Mouse (Mus musculus) brown adipose tissue, adult 24 weeks (tissue): Measurements from ENCODE around the gene Srek1. TPM values are rescaled to one million over a fixed set of nuclear protein-coding genes. Genes with fewer than 3 reads are reported as not detected.

ENCODE experiments used
- H3K27ac ChIP-seq: fragments of 200-500 bp; replicated peaks from 2 replicates; pipeline ENCODE4 v1.5.1; 2012; ENCODE audit warnings: low read depth, mild to moderate bottlenecking, low read length
- H3K4me1 ChIP-seq: fragments of 200-500 bp; 2 replicates; pipeline ENCODE4 v1.6.1; 2012; ENCODE audit warnings: low read length, mixed read lengths; ENCODE audit not compliant: control insufficient read depth, insufficient read depth, insufficient read length
- H3K4me3 ChIP-seq: fragments of 200-500 bp; 2 replicates; pipeline ENCODE4 v1.5.1; 2012; ENCODE audit warnings: low read depth, mild to moderate bottlenecking, low read length, moderate library complexity; ENCODE audit not compliant: insufficient read depth
- polyA plus RNA-seq: library from polyadenylated mRNA; stranded (reverse); fragments of >200 nt; gene quantifications from 2 replicates; pipeline ENCODE4 v1.2.4, GENCODE M21; 2012; ENCODE audit not compliant: missing spikeins, insufficient read depth, insufficient read length

Gene Srek1
- polyA plus RNA-seq, 1 experiment = 22.9 TPM

DNA sequence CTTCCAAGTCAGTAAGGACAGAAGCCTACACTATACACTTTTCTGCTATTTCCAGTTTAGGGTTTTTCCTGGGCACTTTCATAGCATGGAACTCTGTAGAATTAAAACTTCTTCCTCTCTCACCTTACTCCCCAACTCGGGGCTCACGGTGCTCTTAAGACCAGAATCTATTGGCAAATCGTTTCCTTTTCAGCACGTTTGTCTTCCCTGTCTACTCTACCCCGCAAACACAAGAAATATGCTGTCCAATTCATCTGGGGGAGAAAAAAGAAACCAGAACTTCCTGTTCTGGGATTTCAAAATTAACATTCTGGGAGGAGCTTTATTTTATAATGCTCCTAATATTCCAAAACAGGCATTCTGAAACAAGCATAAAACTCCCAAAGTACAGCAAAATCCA lies 6.5 kb downstream of the Srek1 start:
- Histone ChIP-seq H3K4me1 (peaks cover 3% of the 10 kb centered on the region), H3K4me3 (no peak overlapping the region), H3K27ac (no peak overlapping the region)

DNA sequence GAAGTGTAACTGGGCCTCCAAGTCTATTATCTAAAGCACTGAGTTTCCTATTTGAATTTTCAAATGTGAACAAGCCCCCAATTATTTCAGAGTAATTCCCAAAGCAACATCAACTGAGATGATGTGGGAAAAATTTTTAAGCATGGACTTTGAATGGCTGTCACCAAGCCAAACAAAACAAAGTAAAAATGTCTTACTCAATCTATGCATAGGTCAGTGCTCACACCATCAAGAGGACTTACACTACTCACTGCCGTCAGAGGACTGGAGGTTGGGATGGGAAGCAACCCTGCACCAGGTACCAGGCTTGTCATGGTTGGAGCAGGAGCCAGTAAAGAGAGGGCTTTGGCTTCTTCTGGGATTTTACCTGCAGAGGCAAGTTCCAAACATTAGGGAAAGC lies 10.8 kb downstream of the Srek1 start:
- H3K4me1 ChIP-seq = no peaks in the 10 kb centered on the region; the same call in 1 of the 2 replicates
- no peak overlapping the region for H3K27ac ChIP-seq
- no peak overlapping the region for H3K4me3 ChIP-seq

- H3K27ac ChIP-seq = no peak overlapping the region
- no peaks in the 10 kb centered on the region for H3K4me1 ChIP-seq
- H3K4me3 ChIP-seq = no peak overlapping the region
Measured at GRCm38 (mm10) chr13:103761971-103762370, 12.4 kb downstream of the Srek1 start.

DNA sequence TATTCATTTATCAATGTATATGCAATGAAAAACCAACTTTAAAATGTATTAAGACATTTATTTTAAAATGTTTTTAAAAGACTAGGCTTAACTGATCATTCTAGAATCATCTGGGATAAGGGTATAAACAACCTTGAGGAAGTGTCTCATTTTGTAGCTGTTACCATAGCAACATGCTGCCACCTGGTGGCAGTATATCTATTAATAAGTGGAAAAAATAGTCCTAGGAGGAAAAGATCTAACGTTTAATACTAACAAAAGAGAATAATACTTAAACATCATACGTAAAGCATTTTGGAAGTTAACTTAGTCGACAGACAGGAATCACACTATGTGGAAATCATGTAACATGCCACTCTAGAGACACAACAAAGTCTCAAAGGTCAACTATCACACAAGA lies 23.0 kb downstream of the Srek1 start:
- H3K4me1 ChIP-seq = no peaks in the 10 kb centered on the region
- H3K27ac ChIP-seq = no peak overlapping the region
- no peak overlapping the region for H3K4me3 ChIP-seq

DNA sequence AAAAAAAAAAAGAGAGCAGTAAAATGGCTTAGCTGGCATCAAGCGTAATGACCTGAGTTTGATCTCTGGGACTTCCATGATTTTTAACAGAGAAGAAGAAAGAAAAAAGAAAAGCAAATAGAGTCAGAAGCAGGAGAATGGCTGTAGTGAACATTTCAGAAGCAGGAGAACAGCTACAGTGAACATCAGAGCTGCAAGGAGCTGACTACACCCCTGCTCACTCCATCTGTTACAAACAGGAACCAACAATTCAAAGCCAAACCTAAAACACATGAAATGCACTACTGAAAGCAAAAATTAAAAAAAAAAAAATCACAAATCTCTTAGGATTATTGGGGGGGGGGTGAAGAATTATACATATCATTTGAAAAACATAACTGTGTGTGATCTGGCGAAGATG lies 28.7 kb downstream of the Srek1 start:
- H3K4me1 ChIP-seq = no peaks in the 10 kb centered on the region
- H3K27ac ChIP-seq = no peak overlapping the region
- H3K4me3 ChIP-seq = no peak overlapping the region

DNA sequence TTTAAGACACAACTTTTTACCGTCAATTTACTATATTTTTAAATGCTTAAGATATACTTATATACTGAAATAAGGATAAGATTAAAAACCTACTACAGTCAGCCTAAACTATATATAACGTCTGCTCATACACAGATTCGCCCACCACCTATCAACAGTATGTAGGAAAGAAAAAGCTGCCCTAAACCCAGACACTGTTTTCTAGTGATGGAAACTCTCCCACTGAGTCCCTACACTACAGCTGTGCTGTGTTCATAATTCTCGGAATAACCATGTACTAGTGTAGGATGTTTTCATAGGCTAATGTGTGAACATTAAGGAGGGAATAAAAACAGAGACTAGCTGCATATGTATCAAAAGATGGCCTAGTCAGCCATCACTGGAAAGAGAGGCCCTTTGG lies 29.2 kb downstream of the Srek1 start:
- Histone ChIP-seq H3K4me3 (no peak overlapping the region), H3K4me1 (no peaks in the 10 kb centered on the region), H3K27ac (no peak overlapping the region)

GRCm38 (mm10) chr13:103735330-103736007 lies 38.9 kb downstream of the Srek1 start:
- Histone ChIP-seq H3K27ac (no peak overlapping the region), H3K4me1 (no peaks in the 10 kb centered on the region), H3K4me3 (no peak overlapping the region)

DNA sequence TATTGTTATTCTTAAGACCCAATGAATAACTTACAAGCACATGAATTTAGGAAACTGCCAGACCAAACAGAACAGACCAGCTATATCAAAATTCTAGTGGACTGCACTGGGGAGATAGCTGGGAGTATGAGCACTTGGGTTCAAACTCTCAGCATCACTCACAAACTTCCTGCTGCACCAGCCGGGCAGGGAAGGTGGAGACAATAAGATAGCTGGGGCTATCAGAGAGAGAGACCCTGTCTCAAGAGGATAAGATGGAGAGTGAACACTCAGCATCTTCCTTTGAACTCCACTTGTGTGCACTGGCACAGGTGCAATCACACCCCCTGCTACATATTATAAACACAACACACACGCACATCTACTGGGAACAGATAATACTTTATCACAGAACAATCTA lies 47.5 kb downstream of the Srek1 start:
- no peak overlapping the region for H3K4me3 ChIP-seq
- no peak overlapping the region for H3K27ac ChIP-seq
- no peaks in the 10 kb centered on the region for H3K4me1 ChIP-seq

DNA sequence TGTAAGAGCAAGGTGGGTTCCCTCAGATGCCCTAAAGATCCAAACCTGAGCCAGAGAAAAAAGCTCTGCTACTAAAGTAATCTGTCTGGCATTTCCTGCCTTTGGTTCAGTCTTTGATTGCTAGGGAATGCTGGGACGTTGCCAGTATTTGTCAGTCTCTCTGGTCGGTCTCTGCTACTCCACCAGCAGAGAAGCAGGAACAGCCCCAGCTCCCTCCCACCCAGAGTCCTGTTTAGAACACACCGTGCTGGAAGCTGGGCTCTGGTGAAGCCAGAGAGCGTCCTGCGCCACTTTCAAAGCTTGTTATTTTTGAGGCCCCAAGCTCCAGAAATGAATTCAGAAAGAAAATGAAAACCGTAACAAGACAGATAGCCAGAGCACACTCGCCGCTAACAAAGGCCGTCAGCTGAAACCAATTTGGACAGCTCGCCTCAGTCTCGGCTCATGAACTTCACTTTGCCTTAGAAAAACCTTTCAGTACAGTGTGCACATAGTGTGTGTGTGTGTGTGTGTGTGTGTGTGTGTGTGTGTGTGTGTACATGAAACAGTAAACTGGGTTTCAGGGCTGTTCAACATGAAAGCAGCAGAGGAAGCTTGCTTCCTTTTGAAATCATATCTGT lies 62.9 kb downstream of the Srek1 start:
- H3K27ac ChIP-seq = no peak overlapping the region
- peak overlapping the region; percentile 38 for H3K4me3 ChIP-seq
- no peaks in the 10 kb centered on the region for H3K4me1 ChIP-seq

- Histone ChIP-seq H3K27ac (no peak overlapping the region), H3K4me3 (no peak overlapping the region), H3K4me1 (no peaks in the 10 kb centered on the region)
Measured at GRCm38 (mm10) chr13:103710359-103710781, 64.0 kb downstream of the Srek1 start.

- Histone ChIP-seq H3K4me1 (no peaks in the 10 kb centered on the region), H3K27ac (no peak overlapping the region), H3K4me3 (no peak overlapping the region)
Measured at GRCm38 (mm10) chr13:103705436-103705978, 68.9 kb downstream of the Srek1 start.

DNA sequence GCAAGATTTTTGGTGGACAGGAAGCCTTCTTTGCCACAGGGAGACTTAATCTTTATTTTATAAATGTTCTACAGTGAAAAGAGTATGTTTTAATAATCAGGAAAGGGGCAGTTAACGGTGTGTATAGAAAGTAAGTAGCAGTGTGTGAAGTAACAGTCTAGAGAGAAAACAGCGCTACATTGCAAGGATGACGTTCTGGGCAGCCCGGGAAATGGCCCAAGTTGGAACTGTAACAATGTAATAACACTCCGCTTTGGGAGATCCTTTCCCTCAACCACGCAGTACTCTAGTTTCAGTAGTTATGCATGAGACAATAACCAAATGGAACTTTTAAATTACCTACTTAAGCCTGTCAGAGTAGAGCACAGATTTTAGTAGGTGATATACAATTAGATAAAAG lies 70.6 kb downstream of the Srek1 start:
- Histone ChIP-seq H3K27ac (no peak overlapping the region), H3K4me1 (no peaks in the 10 kb centered on the region), H3K4me3 (no peak overlapping the region)

GRCm38 (mm10) chr13:103703386-103703785 lies 71.0 kb downstream of the Srek1 start:
- Histone ChIP-seq H3K4me3 (no peak overlapping the region), H3K27ac (no peak overlapping the region), H3K4me1 (no peaks in the 10 kb centered on the region)

DNA sequence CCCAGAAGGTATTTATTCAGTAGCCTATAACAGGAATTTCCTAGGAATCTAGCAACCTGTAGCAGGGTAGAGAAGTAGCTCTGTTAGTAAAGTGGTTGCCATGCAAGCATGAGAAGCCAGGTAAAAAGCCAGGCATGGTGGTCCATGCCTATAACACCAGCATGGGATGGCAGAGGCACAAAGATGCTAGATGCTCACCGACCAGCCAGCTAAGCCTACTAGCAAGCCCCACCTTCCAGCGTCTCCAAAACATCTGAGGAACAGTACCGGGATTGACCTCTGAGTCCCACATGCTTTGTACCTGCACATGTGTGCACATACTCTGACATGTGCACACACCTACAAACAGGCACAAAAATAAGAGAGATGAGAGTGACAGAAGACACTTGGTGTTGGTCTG lies 72.1 kb downstream of the Srek1 start:
- no peak overlapping the region for H3K27ac ChIP-seq
- no peak overlapping the region for H3K4me3 ChIP-seq
- no peaks in the 10 kb centered on the region for H3K4me1 ChIP-seq

GRCm38 (mm10) chr13:103700752-103701151 lies 73.7 kb downstream of the Srek1 start:
- no peak overlapping the region for H3K4me3 ChIP-seq
- H3K4me1 ChIP-seq = no peaks in the 10 kb centered on the region
- no peak overlapping the region for H3K27ac ChIP-seq

GRCm38 (mm10) chr13:103697993-103698392 lies 76.4 kb downstream of the Srek1 start:
- no peaks in the 10 kb centered on the region for H3K4me1 ChIP-seq
- H3K4me3 ChIP-seq = no peak overlapping the region
- H3K27ac ChIP-seq = no peak overlapping the region
